Mouse (Mus musculus) heart, postnatal 0 days (tissue): ENCODE data around the gene Id1.

Experiments used
- CTCF ChIP-seq: IDR thresholded peaks from 2 replicates; pipeline ENCODE4 v1.5.1; 2016; ENCODE audit warnings: antibody characterized with exemption, control low read depth, low read depth
- EP300 ChIP-seq: IDR thresholded peaks from 2 replicates; pipeline ENCODE4 v1.6.1; 2016; ENCODE audit warnings: antibody characterized with exemption, low read depth

- TF ChIP-seq EP300 (no peak), CTCF (no peak)
Observed at GRCm38 (mm10) chr2:152717652-152718051, 18.4 kb upstream of the Id1 start.
